Mouse (Mus musculus) bone marrow macrophage, adult 2 months (primary cell): ENCODE measurements around the gene Kiz. TPM values are rescaled to one million over a fixed set of nuclear protein-coding genes. Genes with fewer than 3 reads are reported as not detected.

ENCODE experiments used
- H3K27ac ChIP-seq: 2 replicates; pipeline ENCODE4 v1.5.1; 2012; ENCODE audit warnings: low read depth, low read length; ENCODE audit not compliant: insufficient read depth
- H3K4me1 ChIP-seq: 2 replicates; pipeline ENCODE4 v1.6.1; 2012; ENCODE audit warnings: low read length; ENCODE audit not compliant: control insufficient read depth, insufficient read depth
- H3K4me3 ChIP-seq: 2 replicates; pipeline ENCODE4 v1.5.1; 2012; ENCODE audit warnings: mild to moderate bottlenecking, low read length, moderate library complexity; ENCODE audit not compliant: insufficient read depth
- CTCF ChIP-seq: IDR thresholded peaks from 2 replicates; pipeline ENCODE4 v1.5.1; 2012; ENCODE audit warnings: low read depth, mild to moderate bottlenecking, low read length, moderate library complexity
- POLR2A ChIP-seq: IDR thresholded peaks from 2 replicates; pipeline ENCODE4 v1.6.1; 2012; ENCODE audit warnings: mild to moderate bottlenecking, low read depth, low read length, borderline replicate concordance
- polyA plus RNA-seq: library from polyadenylated mRNA; stranded (reverse); fragments of >200 nt; gene quantifications from 2 replicates; pipeline ENCODE4 v1.2.4, GENCODE M21; 2012; ENCODE audit not compliant: missing spikeins, insufficient read depth, insufficient read length

The Kiz gene
- polyA plus RNA-seq, 1 experiment: 30.2 TPM

DNA sequence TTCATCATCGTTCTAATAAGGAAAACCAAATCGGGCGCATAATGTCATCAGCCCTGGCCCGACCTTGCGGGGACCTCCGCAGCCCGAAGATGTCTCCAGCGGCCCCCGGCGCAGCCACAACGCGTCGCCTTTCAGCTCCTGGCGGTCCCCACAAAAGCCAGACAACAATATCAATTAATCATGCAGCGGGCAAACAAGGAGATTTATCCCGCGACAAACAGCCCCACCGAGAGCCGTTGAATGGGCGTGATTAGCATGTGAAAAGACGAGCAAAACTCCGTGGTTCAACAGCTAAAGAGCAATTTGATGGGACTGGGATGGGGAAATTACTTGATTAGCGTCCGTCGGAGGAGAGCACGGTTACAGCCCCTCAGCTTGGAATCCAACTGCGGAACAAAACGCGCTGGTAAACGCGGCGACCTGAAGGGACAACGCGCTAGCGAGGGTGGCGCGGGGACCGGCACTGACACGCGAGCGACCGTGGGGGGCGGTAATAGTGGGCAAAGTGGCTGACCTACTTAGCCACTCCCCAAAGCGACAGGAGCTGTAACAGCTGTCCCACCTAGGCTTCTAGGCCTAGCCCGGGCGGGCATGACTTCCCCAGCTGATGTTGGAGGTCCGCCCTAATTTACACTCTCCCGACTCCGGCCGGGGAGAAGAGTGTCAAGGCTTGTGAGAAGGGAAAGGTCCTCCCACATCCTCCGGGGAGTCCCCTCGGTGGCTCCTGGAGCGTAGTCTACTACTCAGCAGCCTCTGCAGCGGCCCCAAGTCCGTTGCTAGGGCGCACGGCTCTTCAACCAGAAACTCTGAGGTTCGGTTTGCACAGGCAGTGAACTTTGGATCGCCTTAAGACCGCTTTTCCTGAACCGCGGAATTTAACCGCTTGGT lies 21.1 kb upstream of the Kiz start:
- H3K4me3 ChIP-seq: peak overlapping the region; percentile 32

DNA sequence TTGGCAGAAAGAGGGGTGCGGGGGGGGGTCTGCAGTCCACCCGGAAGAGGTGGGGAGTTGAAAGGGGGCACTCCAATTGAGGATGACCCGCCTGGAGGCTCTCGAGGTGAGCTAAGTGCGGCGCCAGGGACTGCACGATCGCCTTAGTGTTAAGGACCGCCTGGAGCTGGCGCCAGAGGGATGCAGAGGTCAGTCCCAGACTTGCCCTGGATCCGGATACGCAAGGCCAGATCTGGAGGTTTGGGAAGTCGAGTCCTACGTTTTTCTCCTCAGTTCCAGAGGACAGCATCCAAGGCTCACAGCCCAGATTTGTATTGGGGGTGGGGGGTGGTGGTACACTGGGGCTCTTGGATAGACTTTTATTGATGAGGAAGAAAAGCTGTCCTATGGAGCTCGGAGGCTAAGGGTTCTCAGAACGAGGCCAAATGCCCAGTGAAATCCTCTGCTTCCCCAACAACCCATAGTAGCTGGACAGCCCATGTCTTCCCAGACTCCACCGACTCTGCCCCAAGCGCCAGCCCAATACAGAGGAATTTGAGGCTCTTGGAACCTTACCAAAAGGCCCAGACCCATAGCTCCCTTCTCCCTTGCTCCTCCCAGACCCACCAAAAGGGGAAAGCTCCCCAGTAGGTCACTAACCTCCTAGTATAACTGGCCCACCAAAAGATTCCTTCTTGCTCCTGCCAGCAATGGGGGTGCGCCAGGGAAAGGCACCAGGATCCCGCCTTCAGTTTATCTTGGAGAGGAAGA lies 20.2 kb upstream of the Kiz start:
- Histone ChIP-seq H3K4me3 (peak overlapping the region; percentile 32; the same call in 1 of the 2 replicates), H3K4me1 (no peaks in the 10 kb centered on the region), H3K27ac (no peak overlapping the region)
- no peak for TF ChIP-seq POLR2A
- no peak for TF ChIP-seq CTCF

More for the DNA sequence above, 21.1 kb upstream of the Kiz start:
- Histone ChIP-seq H3K27ac (no peak overlapping the region), H3K4me1 (no peaks in the 10 kb centered on the region)
- no peak for TF ChIP-seq CTCF
- TF ChIP-seq POLR2A: no peak

DNA sequence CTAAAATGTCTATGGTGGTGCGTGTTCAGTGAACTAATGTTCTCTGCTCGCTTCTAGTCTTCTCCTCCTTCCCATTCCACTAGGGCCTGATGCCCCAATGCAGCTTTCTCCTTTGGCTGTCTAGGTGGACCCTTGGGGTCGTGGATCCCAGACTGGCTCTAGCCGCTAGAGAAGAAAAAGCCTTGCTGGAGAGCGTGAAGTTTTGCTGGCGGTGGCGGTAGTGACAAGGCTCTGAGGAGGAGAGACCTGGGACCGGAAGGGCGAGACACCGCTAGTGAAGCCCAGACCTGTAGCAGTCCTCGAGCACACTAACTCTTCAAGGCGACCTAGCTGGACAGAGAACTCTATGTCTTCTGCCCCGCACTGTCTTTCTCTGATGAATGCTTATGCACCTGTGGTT lies 19.4 kb upstream of the Kiz start:
- TF ChIP-seq CTCF: no peak
- TF ChIP-seq POLR2A: no peak
- Histone ChIP-seq H3K27ac (no peak overlapping the region), H3K4me1 (no peaks in the 10 kb centered on the region), H3K4me3 (no peak overlapping the region)

DNA sequence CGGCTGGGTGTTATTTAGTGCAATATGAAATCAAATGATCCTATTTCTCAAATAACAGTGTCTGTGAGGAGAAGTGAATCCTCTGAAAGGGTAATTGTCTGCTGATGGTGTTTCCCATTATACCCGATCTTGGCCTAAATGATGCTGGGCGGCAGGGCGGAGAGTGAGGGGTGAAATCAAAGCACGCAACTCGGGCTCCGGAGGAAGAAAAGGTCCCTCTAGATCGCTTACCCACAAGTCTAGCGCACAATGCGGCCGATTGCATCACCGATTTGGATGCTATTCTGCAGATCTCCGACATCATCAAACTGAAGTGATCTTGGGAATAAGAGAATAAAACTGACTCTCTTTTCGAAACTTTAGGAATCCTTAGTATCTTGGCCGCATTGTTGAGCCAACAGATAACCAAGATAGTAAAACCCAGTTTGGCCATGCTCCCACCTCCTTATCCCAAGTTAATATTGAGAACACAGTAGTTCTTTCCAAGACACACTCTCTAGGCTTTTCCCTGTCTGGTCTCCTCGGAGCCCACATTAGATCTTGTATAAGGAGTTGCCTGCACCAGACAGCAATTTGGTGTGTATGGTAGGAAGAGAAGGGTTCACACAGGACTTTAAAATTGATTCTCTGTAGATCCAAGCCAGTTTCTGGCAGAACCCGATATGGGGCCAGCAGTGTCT lies 18.7 kb upstream of the Kiz start:
- no peak overlapping the region for H3K27ac ChIP-seq
- TF ChIP-seq CTCF (no peak), POLR2A (no peak)
- H3K4me3 ChIP-seq: no peak overlapping the region
- no peaks in the 10 kb centered on the region for H3K4me1 ChIP-seq

GRCm38 (mm10) chr2:146837653-146838052 lies 18.0 kb upstream of the Kiz start:
- TF ChIP-seq POLR2A (no peak), CTCF (no peak)
- H3K4me1 ChIP-seq: no peaks in the 10 kb centered on the region
- H3K27ac ChIP-seq: no peak overlapping the region
- no peak overlapping the region for H3K4me3 ChIP-seq

DNA sequence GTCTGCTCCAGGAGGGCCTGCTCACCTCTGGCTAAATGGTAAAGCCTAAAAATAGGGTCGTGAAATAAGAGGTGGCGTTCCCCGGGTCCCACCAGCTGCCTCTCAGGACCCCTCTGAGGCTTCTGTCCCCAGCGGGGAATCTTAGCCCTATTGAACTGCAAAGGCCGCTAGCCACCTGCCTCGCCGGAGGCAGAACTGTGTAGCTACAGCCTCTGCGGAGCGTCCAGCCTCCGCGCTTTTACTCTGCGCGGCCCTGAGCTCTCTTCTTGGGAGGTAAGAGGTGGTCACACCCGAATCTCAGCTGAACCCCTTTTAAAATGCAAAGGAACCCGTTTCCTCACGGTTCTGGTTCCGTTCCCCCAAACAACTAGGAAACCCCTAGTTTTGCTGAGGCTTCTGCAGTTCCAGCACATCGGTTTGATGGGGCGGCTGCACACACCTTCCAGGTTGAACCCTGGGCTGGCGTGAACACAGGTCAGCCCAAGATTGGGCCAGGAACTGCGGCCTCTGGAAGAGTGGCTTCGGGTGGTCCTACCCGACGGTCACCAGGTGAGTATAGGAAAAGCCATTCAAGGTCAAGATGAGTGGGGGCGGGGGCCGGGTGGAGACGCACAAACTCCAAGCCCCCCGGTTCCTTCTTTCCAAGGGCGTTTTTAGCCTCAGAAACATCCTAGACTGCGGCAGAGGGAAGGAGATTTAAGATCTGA lies 16.9 kb upstream of the Kiz start:
- Histone ChIP-seq H3K4me1 (no peaks in the 10 kb centered on the region), H3K27ac (no peak overlapping the region), H3K4me3 (no peak overlapping the region)
- no peak for TF ChIP-seq CTCF

DNA sequence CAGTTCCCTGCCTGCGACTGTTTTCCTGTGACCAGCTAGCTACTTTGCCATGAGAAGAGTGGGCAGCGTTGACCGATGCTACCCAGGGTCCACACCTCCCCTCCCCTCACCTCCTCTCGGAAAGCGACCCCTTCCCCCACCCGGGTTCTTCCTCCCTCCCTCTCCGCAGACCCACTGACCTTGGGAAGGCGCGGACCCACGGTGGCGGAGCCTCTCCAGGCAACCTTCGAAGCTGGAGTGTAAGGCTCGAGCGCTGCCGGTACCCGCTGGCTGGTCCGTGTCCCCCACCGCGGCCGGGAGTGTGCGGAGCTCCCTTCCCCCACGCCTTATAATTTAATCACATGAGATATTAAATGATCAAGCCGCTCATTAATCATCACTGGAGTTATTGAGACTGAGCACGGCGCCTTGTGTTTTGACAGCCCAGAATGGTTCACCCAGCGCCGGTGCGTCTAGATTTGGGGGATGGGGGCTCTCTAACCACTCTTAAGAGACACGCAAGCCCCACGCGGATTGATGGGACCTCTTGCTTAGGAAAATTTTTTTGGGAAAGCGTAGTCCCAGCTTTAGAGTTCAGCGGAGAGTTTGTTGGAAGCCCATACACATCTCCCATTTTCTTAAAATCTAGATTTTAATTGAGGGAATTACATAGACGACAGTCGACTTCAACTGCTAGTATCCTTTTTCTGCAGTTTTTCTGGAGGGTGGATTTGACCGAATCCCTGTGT lies 16.2 kb upstream of the Kiz start:
- Histone ChIP-seq H3K4me1 (no peaks in the 10 kb centered on the region), H3K27ac (no peak overlapping the region), H3K4me3 (no peak overlapping the region)
- TF ChIP-seq CTCF (no peak), POLR2A (no peak)

GRCm38 (mm10) chr2:146847863-146848262 lies 7.8 kb upstream of the Kiz start:
- Histone ChIP-seq H3K27ac (no peak overlapping the region), H3K4me3 (no peak overlapping the region), H3K4me1 (no peaks in the 10 kb centered on the region)
- TF ChIP-seq POLR2A (no peak), CTCF (no peak)

DNA sequence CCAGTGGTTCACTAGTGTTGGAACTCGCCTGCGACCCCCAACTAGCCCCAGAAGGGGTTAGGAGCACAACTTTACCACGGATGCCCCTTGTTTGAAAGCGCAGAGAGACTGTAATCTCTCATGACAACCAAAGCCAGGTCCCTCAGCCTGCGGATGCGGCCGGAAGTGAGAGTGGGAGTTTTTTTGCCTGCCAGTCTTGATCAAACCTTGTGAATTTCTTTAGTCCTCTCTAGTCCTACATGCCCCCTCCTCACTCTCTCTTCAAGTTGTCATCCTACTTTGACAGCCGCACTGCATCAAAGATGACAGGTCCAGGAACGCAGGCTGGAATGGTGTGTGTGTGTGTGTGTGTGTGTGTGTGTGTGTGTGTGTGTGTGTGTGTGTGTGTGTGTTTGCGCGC lies 456 bp downstream of the Kiz start:
- Histone ChIP-seq H3K27ac (no peak overlapping the region), H3K4me1 (peaks cover 4% of the 10 kb centered on the region; the same call in 1 of the 2 replicates), H3K4me3 (peak overlapping the region; percentile 90)
- TF ChIP-seq POLR2A (no peak), CTCF (no peak)
